Mouse (Mus musculus) bone marrow macrophage, adult 2 months (primary cell): ENCODE measurements around the gene Aup1. TPM values are rescaled to one million over a fixed set of nuclear protein-coding genes. Genes with fewer than 3 reads are reported as not detected.

Experiments used
- H3K27ac ChIP-seq: 2 replicates; pipeline ENCODE4 v1.5.1; 2012; ENCODE audit warnings: low read depth, low read length; ENCODE audit not compliant: insufficient read depth
- H3K4me1 ChIP-seq: 2 replicates; pipeline ENCODE4 v1.6.1; 2012; ENCODE audit warnings: low read length; ENCODE audit not compliant: control insufficient read depth, insufficient read depth
- H3K4me3 ChIP-seq: 2 replicates; pipeline ENCODE4 v1.5.1; 2012; ENCODE audit warnings: mild to moderate bottlenecking, low read length, moderate library complexity; ENCODE audit not compliant: insufficient read depth
- CTCF ChIP-seq: IDR thresholded peaks from 2 replicates; pipeline ENCODE4 v1.5.1; 2012; ENCODE audit warnings: low read depth, mild to moderate bottlenecking, low read length, moderate library complexity
- POLR2A ChIP-seq: IDR thresholded peaks from 2 replicates; pipeline ENCODE4 v1.6.1; 2012; ENCODE audit warnings: mild to moderate bottlenecking, low read depth, low read length, borderline replicate concordance
- polyA plus RNA-seq: library from polyadenylated mRNA; stranded (reverse); fragments of >200 nt; gene quantifications from 2 replicates; pipeline ENCODE4 v1.2.4, GENCODE M21; 2012; ENCODE audit not compliant: missing spikeins, insufficient read depth, insufficient read length

The Aup1 gene
- 354 and 391 TPM in 2 replicates for polyA plus RNA-seq

- no peak for TF ChIP-seq POLR2A
- no peak for TF ChIP-seq CTCF
- 0 out of 2 replicates have a peak, but pooled peaks cover 5% of the 10 kb centered on the region for H3K4me1 ChIP-seq
These were observed at the start of gene Aup1 for GRCm38 (mm10) chr6:83054074-83054851. Gene Aup1, plus strand, starts transcription at chr6:83054521.

GRCm38 (mm10) chr6:83004872-83005271, 49.4 kb upstream of the Aup1 start:
- peak overlapping the region; percentile 69 for H3K4me3 ChIP-seq
- peaks cover 48% of the 10 kb centered on the region for H3K4me1 ChIP-seq
- no peak for TF ChIP-seq CTCF
- peak; percentile 33; the same call in 1 of the 2 replicates for TF ChIP-seq POLR2A
- peak overlapping the region; percentile 99 for H3K27ac ChIP-seq

More at GRCm38 (mm10) chr6:83054074-83054851, at the start of gene Aup1:
- peak within 1 kb of the TSS; percentile 69 for H3K27ac ChIP-seq
- H3K4me3 ChIP-seq, result peak within 1 kb of the TSS; percentile 86

- peak overlapping the region; percentile 1; the same call in 1 of the 2 replicates for H3K4me3 ChIP-seq
- peak overlapping the region; percentile 96 for H3K27ac ChIP-seq
- TF ChIP-seq POLR2A, result no peak
- no peak for TF ChIP-seq CTCF
- peaks cover 55% of the 10 kb centered on the region for H3K4me1 ChIP-seq
These were observed 48.8 kb upstream of the Aup1 start for GRCm38 (mm10) chr6:83005444-83006011.

GRCm38 (mm10) chr6:83006114-83006513, 48.2 kb upstream of the Aup1 start:
- TF ChIP-seq POLR2A, result no peak
- Histone ChIP-seq H3K4me1 (peaks cover 61% of the 10 kb centered on the region), H3K27ac (peak overlapping the region; percentile 96), H3K4me3 (0 out of 2 replicates have a peak overlapping the region, but pooled peaks have one; percentile 1)

- peak overlapping the region; percentile 24 for H3K4me3 ChIP-seq
- H3K27ac ChIP-seq, result peak overlapping the region; percentile 80
- TF ChIP-seq CTCF, result no peak
- TF ChIP-seq POLR2A, result no peak
- peaks cover 68% of the 10 kb centered on the region for H3K4me1 ChIP-seq
These were observed 45.7 kb upstream of the Aup1 start for GRCm38 (mm10) chr6:83008659-83009058.

GRCm38 (mm10) chr6:83010010-83010409, 44.3 kb upstream of the Aup1 start:
- TF ChIP-seq CTCF (no peak), POLR2A (no peak)
- Histone ChIP-seq H3K4me3 (peak overlapping the region; percentile 11; the same call in 1 of the 2 replicates), H3K4me1 (peaks cover 77% of the 10 kb centered on the region), H3K27ac (peak overlapping the region; percentile 25)

GRCm38 (mm10) chr6:83011255-83011654, 43.1 kb upstream of the Aup1 start:
- Histone ChIP-seq H3K4me3 (no peak overlapping the region), H3K4me1 (peaks cover 65% of the 10 kb centered on the region), H3K27ac (no peak overlapping the region)
- TF ChIP-seq POLR2A, result no peak

- peaks cover 64% of the 10 kb centered on the region for H3K4me1 ChIP-seq
- TF ChIP-seq CTCF (no peak), POLR2A (no peak)
- H3K27ac ChIP-seq, result no peak overlapping the region
- no peak overlapping the region for H3K4me3 ChIP-seq
These were observed 42.6 kb upstream of the Aup1 start for GRCm38 (mm10) chr6:83011756-83012155.

GRCm38 (mm10) chr6:83013444-83013843, 40.9 kb upstream of the Aup1 start:
- peaks cover 54% of the 10 kb centered on the region for H3K4me1 ChIP-seq
- peak overlapping the region; percentile 28 for H3K27ac ChIP-seq
- no peak overlapping the region for H3K4me3 ChIP-seq
- TF ChIP-seq CTCF (no peak), POLR2A (no peak)

- Histone ChIP-seq H3K27ac (no peak overlapping the region; the same call in 1 of the 2 replicates), H3K4me3 (no peak overlapping the region), H3K4me1 (peaks cover 45% of the 10 kb centered on the region)
- TF ChIP-seq CTCF (no peak), POLR2A (no peak)
These were observed 39.5 kb upstream of the Aup1 start for GRCm38 (mm10) chr6:83014482-83015466.
